Mouse (Mus musculus): ENCODE measurements around the gene Miox. TPM values are rescaled to one million over a fixed set of nuclear protein-coding genes. Genes with fewer than 3 reads are reported as not detected.

The Miox gene
- total and polyA plus RNA-seq, 3 experiments, result not detected

- H3K9ac ChIP-seq (ENCODE audit: control insufficient read depth, low read depth, low read length, poor library complexity, severe bottlenecking), result no peak overlapping the region
- no peaks in the 10 kb centered on the region for H3K79me2 ChIP-seq (ENCODE audit: control insufficient read depth, insufficient read depth, low read length, poor library complexity)
- H3K27me3 ChIP-seq (ENCODE audit: control insufficient read depth in 1 of 2, insufficient read depth in 2 of 2, low read length in 2 of 2), result peaks cover 0 to 2% of the 10 kb centered on the region in 2 experiments; a peak in 2 of 4 replicates
- H3K36me3 ChIP-seq (ENCODE audit: control insufficient read depth in 1 of 2, insufficient read depth in 2 of 2, low read length in 2 of 2), result no peaks in the 10 kb centered on the region
- peaks cover 5% of the 10 kb centered on the region in 2 experiments for H3K4me1 ChIP-seq (ENCODE audit: control insufficient read depth in 1 of 2, insufficient read depth in 2 of 2, low read length in 2 of 2)
- no peaks in the 10 kb centered on the region for H3K9me3 ChIP-seq (replicated peaks; ENCODE audit: insufficient read depth, low read length)
- no peak for TF ChIP-seq USF2 (IDR thresholded peaks at IDR 0.05; ENCODE audit: borderline replicate concordance in 1 of 2, insufficient read depth in 1 of 2, low read depth in 1 of 2, low read length in 2 of 2)
- TF ChIP-seq E2F4 (IDR thresholded peaks at IDR 0.05; ENCODE audit: borderline replicate concordance, low read depth, low read length), result no peak
- no peak for TF ChIP-seq MYB (IDR thresholded peaks at IDR 0.05; ENCODE audit: low read depth, low read length)
- no peak for TF ChIP-seq TBP (IDR thresholded peaks at IDR 0.05; ENCODE audit: low read depth, low read length)
- TF ChIP-seq ZC3H11A (IDR thresholded peaks at IDR 0.05; ENCODE audit: low read depth, low read length), result no peak
- no peak for TF ChIP-seq MAX (IDR thresholded peaks at IDR 0.05; ENCODE audit: low read length)
- TF ChIP-seq CHD2 (IDR thresholded peaks at IDR 0.05; ENCODE audit: low read length), result no peak
- no peak for TF ChIP-seq GABPA (IDR thresholded peaks at IDR 0.05; ENCODE audit: low read depth, low read length)
- no peak for TF ChIP-seq NRF1 (IDR thresholded peaks at IDR 0.05; ENCODE audit: insufficient read depth, low read depth, low read length, poor library complexity, severe bottlenecking)
- no peak for TF ChIP-seq UBTF (IDR thresholded peaks at IDR 0.05; ENCODE audit: borderline replicate concordance, insufficient read depth, low read depth, low read length)
- no peak for TF ChIP-seq POLR2AphosphoS2 (IDR thresholded peaks at IDR 0.05; ENCODE audit: low read length)
- TF ChIP-seq MXI1 (IDR thresholded peaks at IDR 0.05; ENCODE audit: low read depth, low read length), result no peak
- TF ChIP-seq ZNF384 (IDR thresholded peaks at IDR 0.05; ENCODE audit: low read depth, low read length), result no peak
- no peak for TF ChIP-seq ZKSCAN1 (IDR thresholded peaks at IDR 0.05; ENCODE audit: low read depth, low read length)
- TF ChIP-seq RCOR1 (IDR thresholded peaks at IDR 0.05; ENCODE audit: low read depth, low read length), result no peak
- no peak for TF ChIP-seq HCFC1 (IDR thresholded peaks at IDR 0.05; ENCODE audit: low read depth, low read length)
- TF ChIP-seq POLR2AphosphoS5 (IDR thresholded peaks at IDR 0.05; ENCODE audit: borderline replicate concordance, low read depth, low read length), result no peak
- DNase-seq (ENCODE audit: low read depth, low spot score), result no peak
- H3K27ac ChIP-seq (ENCODE audit: control insufficient read depth, low read depth, low read length), result no peak overlapping the region
- H3K4me3 ChIP-seq (ENCODE audit: control insufficient read depth in 1 of 2, insufficient read depth in 1 of 2, low read depth in 2 of 2, low read length in 2 of 2), result no peak overlapping the region
These were observed 2.2 kb downstream of the Miox start for GRCm38 (mm10) chr15:89336422-89336821.

GRCm38 (mm10) chr15:89339696-89340095 is 5.5 kb downstream of the Miox start:
- DNase-seq (ENCODE audit: low read depth, low spot score), result peak; percentile 34
- Histone ChIP-seq H3K4me1 (ENCODE audit: control insufficient read depth in 1 of 2, insufficient read depth in 2 of 2, low read length in 2 of 2) (peaks cover 5% of the 10 kb centered on the region in 2 experiments), H3K27me3 (ENCODE audit: control insufficient read depth in 1 of 2, insufficient read depth in 2 of 2, low read length in 2 of 2) (no peaks in the 10 kb centered on the region), H3K4me3 (ENCODE audit: control insufficient read depth in 1 of 2, insufficient read depth in 1 of 2, low read depth in 2 of 2, low read length in 2 of 2) (no peak overlapping the region), H3K9ac (ENCODE audit: control insufficient read depth, low read depth, low read length, poor library complexity, severe bottlenecking) (no peak overlapping the region), H3K79me2 (ENCODE audit: control insufficient read depth, insufficient read depth, low read length, poor library complexity) (no peaks in the 10 kb centered on the region), H3K36me3 (ENCODE audit: control insufficient read depth in 1 of 2, insufficient read depth in 2 of 2, low read length in 2 of 2) (no peaks in the 10 kb centered on the region), H3K9me3 (replicated peaks; ENCODE audit: insufficient read depth, low read length) (no peaks in the 10 kb centered on the region), H3K27ac (ENCODE audit: control insufficient read depth, low read depth, low read length) (no peak overlapping the region)
- TF ChIP-seq GABPA (IDR thresholded peaks at IDR 0.05; ENCODE audit: low read depth, low read length) (no peak), GATA1 (IDR thresholded peaks at IDR 0.05; ENCODE audit: low read depth, low read length) (no peak), ZMIZ1 (IDR thresholded peaks at IDR 0.05; ENCODE audit: low read depth, low read length) (no peak), ZKSCAN1 (IDR thresholded peaks at IDR 0.05; ENCODE audit: low read depth, low read length) (0 out of 2 replicates have a peak, but pooled peaks have one; percentile 33), TAL1 (IDR thresholded peaks at IDR 0.05; ENCODE audit: low read length) (no peak)

Measured in MEL (cell line).